Mouse (Mus musculus): ENCODE data around the gene Axdnd1.
"Not testable (repeated sequence)": the region's sequence is repeated elsewhere in the genome, so short reads cannot be mapped to it uniquely, and the experiment has no call there.

Axdnd1 gene

DNA sequence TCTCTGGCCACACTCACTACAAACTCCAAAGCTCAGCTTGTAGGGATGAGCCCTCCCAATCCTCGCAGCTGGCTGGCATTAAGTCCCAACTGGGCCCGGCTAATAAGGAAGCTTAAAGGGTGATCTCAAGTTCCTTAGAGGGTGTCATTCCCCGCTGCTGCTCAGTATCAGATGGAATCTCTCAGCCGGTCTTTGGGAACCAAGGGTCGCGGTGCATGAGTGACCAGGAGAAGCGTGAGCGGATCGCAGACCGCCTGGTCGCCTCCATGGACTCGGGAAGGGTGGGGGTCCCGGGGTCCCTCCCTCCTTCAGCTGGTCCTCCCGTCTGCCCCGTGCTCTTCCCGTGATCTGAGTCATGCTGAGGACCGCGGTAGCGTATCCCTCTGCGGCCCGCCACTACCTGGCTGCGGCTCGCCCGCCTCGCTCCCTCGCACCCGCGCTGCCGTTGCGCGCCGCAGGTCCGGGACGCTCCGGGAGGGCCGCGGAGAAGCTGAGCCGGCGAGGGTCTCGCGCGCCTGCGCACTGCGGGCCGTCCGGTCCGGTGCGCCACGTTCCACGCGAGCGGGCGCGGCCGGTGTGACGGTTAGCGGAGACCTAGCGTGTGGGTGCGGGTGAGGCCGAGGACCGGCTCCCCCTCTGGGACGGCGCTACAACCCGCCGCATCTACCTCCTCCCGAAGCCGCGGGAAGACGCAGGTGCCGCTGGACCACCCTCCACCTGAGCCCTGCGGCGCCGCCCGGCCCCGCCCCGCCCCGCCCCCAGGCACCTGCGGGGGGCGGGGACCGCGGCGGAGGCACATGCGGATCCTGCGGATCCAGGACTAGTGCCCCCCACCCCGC lies 117.8 kb downstream of the Axdnd1 start, which contains the start of gene Tdrd5:
Gene Tdrd5 (minus strand): TSS at position 754 of the 839 bp plus-strand sequence.
- TF ChIP-seq POU5F1 (IDR thresholded peaks at IDR 0.05; ENCODE audit: borderline replicate concordance, low read length) (no peak), NANOG (IDR thresholded peaks at IDR 0.05; ENCODE audit: borderline replicate concordance, low read length) (no peak), CTCF (conservative IDR thresholded peaks at IDR 0.05; ENCODE audit: low read length) (no peak)
- no peaks in the 10 kb centered on the region for H3K36me3 ChIP-seq (ENCODE audit: insufficient read depth, low read length)
- peaks cover 60% of the 10 kb centered on the region for H3K27me3 ChIP-seq (ENCODE audit: insufficient read depth, low read length)
- peak within 1 kb of the TSS; percentile 87 for H3K4me3 ChIP-seq (replicated peaks; ENCODE audit: low read length)
- H3K4me1 ChIP-seq (replicated peaks; ENCODE audit: low read depth, low read length), result peaks cover 11% of the 10 kb centered on the region
- H3K9me3 ChIP-seq (ENCODE audit: low read length), result no peaks in the 10 kb centered on the region

GRCm38 (mm10) chr1:156290016-156290415 lies 130.9 kb downstream of the Axdnd1 start:
- Histone ChIP-seq H3K4me3 (replicated peaks; ENCODE audit: low read length) (no peak overlapping the region), H3K4me1 (replicated peaks; ENCODE audit: low read depth, low read length) (peaks cover 8% of the 10 kb centered on the region)

DNA sequence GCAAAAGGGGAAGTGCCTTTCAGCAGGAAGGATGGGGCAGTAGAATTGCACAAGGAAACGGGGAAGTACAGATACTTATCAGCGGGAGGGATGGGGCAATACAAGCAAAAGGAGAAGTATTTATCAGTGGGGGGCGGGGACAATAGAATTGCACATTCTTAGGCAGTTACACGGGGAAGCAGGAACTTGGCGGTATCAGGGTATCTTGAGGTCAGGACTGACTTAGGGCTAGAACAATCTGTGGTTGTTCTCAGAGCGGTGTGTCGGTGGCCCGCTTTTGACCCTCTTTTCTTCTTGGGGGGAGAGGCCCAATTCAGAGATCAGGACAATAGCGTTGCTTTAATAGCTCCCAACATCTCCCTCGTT lies 131.8 kb downstream of the Axdnd1 start:
- not testable (repeated sequence) for H3K4me1 ChIP-seq (replicated peaks; ENCODE audit: low read depth, low read length); H3K36me3 ChIP-seq (ENCODE audit: insufficient read depth, low read length); H3K27me3 ChIP-seq (ENCODE audit: insufficient read depth, low read length); H3K9me3 ChIP-seq (ENCODE audit: low read length); H3K4me3 ChIP-seq (replicated peaks; ENCODE audit: low read length)

More at GRCm38 (mm10) chr1:156290016-156290415, 130.9 kb downstream of the Axdnd1 start:
- TF ChIP-seq CTCF (conservative IDR thresholded peaks at IDR 0.05; ENCODE audit: low read length) (no peak), NANOG (IDR thresholded peaks at IDR 0.05; ENCODE audit: borderline replicate concordance, low read length) (no peak), POU5F1 (IDR thresholded peaks at IDR 0.05; ENCODE audit: borderline replicate concordance, low read length) (no peak)
- Histone ChIP-seq H3K27me3 (ENCODE audit: insufficient read depth, low read length) (no peaks in the 10 kb centered on the region), H3K9me3 (ENCODE audit: low read length) (no peaks in the 10 kb centered on the region), H3K36me3 (ENCODE audit: insufficient read depth, low read length) (no peaks in the 10 kb centered on the region)

GRCm38 (mm10) chr1:156288556-156289221 lies 132.3 kb downstream of the Axdnd1 start:
- no peaks in the 10 kb centered on the region for H3K36me3 ChIP-seq (ENCODE audit: insufficient read depth, low read length)
- H3K4me1 ChIP-seq (replicated peaks; ENCODE audit: low read depth, low read length), result peaks cover 8% of the 10 kb centered on the region
- no peak for TF ChIP-seq NANOG (IDR thresholded peaks at IDR 0.05; ENCODE audit: borderline replicate concordance, low read length)
- TF ChIP-seq POU5F1 (IDR thresholded peaks at IDR 0.05; ENCODE audit: borderline replicate concordance, low read length), result no peak
- TF ChIP-seq CTCF (conservative IDR thresholded peaks at IDR 0.05; ENCODE audit: low read length), result no peak
- H3K4me3 ChIP-seq (replicated peaks; ENCODE audit: low read length), result no peak overlapping the region
- no peaks in the 10 kb centered on the region for H3K27me3 ChIP-seq (ENCODE audit: insufficient read depth, low read length)
- no peaks in the 10 kb centered on the region for H3K9me3 ChIP-seq (ENCODE audit: low read length)

GRCm38 (mm10) chr1:156285541-156285896 lies 135.4 kb downstream of the Axdnd1 start:
- Histone ChIP-seq H3K27me3 (ENCODE audit: insufficient read depth, low read length) (no peaks in the 10 kb centered on the region), H3K36me3 (ENCODE audit: insufficient read depth, low read length) (no peaks in the 10 kb centered on the region), H3K4me3 (replicated peaks; ENCODE audit: low read length) (no peak overlapping the region), H3K4me1 (replicated peaks; ENCODE audit: low read depth, low read length) (peaks cover 8% of the 10 kb centered on the region), H3K9me3 (ENCODE audit: low read length) (no peaks in the 10 kb centered on the region)
- no peak for TF ChIP-seq CTCF (conservative IDR thresholded peaks at IDR 0.05; ENCODE audit: low read length)
- no peak for TF ChIP-seq POU5F1 (IDR thresholded peaks at IDR 0.05; ENCODE audit: borderline replicate concordance, low read length)
- no peak for TF ChIP-seq NANOG (IDR thresholded peaks at IDR 0.05; ENCODE audit: borderline replicate concordance, low read length)

DNA sequence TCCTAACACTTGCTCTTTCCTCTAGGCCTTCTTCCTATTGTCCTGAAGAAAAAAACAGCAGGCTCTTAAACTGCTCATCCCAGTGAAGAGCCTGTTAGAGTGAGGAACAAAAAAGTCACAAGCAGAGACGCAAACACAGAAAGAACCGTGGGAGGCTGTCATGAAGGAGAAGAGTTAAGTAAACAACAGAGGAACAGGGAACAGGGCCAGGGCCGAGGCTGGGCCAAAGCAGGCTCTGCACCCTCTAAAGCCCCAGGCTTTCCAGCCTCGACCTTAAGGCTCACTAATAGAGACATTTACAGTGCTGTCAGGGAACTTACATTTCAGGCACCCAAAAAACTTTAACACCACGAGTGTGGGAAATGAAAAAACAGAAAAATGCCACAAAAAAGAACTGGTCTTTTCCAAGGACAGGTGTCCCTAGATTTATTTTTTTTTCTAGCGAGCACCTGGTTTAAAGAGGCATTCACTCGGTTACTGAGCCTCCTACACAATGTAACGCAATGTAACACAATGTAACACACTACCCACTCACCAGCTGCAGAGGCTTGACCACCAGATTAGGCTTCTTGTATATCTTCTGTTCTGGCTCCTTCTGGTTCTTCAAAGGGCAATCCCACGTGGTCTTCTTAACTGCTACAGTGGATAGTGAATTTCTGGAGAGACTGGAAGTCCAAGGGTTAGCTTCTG lies 136.0 kb downstream of the Axdnd1 start:
- Histone ChIP-seq H3K9me3 (ENCODE audit: low read length) (no peaks in the 10 kb centered on the region), H3K27me3 (ENCODE audit: insufficient read depth, low read length) (no peaks in the 10 kb centered on the region), H3K4me1 (replicated peaks; ENCODE audit: low read depth, low read length) (peaks cover 8% of the 10 kb centered on the region), H3K36me3 (ENCODE audit: insufficient read depth, low read length) (no peaks in the 10 kb centered on the region), H3K4me3 (replicated peaks; ENCODE audit: low read length) (no peak overlapping the region)
- TF ChIP-seq CTCF (conservative IDR thresholded peaks at IDR 0.05; ENCODE audit: low read length) (no peak), POU5F1 (IDR thresholded peaks at IDR 0.05; ENCODE audit: borderline replicate concordance, low read length) (no peak)

GRCm38 (mm10) chr1:156284207-156284606 lies 136.8 kb downstream of the Axdnd1 start:
- TF ChIP-seq POU5F1 (IDR thresholded peaks at IDR 0.05; ENCODE audit: borderline replicate concordance, low read length), result no peak
- no peak for TF ChIP-seq CTCF (conservative IDR thresholded peaks at IDR 0.05; ENCODE audit: low read length)
- no peak for TF ChIP-seq NANOG (IDR thresholded peaks at IDR 0.05; ENCODE audit: borderline replicate concordance, low read length)
- H3K4me1 ChIP-seq (replicated peaks; ENCODE audit: low read depth, low read length), result peaks cover 8% of the 10 kb centered on the region
- H3K9me3 ChIP-seq (ENCODE audit: low read length), result no peaks in the 10 kb centered on the region
- H3K4me3 ChIP-seq (replicated peaks; ENCODE audit: low read length), result no peak overlapping the region
- no peaks in the 10 kb centered on the region for H3K27me3 ChIP-seq (ENCODE audit: insufficient read depth, low read length)
- H3K36me3 ChIP-seq (ENCODE audit: insufficient read depth, low read length), result no peaks in the 10 kb centered on the region

- TF ChIP-seq NANOG (IDR thresholded peaks at IDR 0.05; ENCODE audit: borderline replicate concordance, low read length) (no peak), POU5F1 (IDR thresholded peaks at IDR 0.05; ENCODE audit: borderline replicate concordance, low read length) (no peak), CTCF (conservative IDR thresholded peaks at IDR 0.05; ENCODE audit: low read length) (no peak)
- no peaks in the 10 kb centered on the region for H3K27me3 ChIP-seq (ENCODE audit: insufficient read depth, low read length)
- no peaks in the 10 kb centered on the region for H3K9me3 ChIP-seq (ENCODE audit: low read length)
- no peaks in the 10 kb centered on the region for H3K36me3 ChIP-seq (ENCODE audit: insufficient read depth, low read length)
- H3K4me3 ChIP-seq (replicated peaks; ENCODE audit: low read length), result no peak overlapping the region
- H3K4me1 ChIP-seq (replicated peaks; ENCODE audit: low read depth, low read length), result peaks cover 10% of the 10 kb centered on the region; the same call in 1 of the 2 replicates
These were observed 140.8 kb downstream of the Axdnd1 start for GRCm38 (mm10) chr1:156280131-156280530.
